Mouse (Mus musculus) kidney, adult 2 months (tissue): Measurements from ENCODE around the gene Slc25a44.
"Not testable (repeated sequence)": the region's sequence is repeated elsewhere in the genome, so short reads cannot be mapped to it uniquely, and the experiment has no call there.

ENCODE experiments used
- CTCF ChIP-seq: fragments of 200-500 bp; conservative IDR thresholded peaks from 2 replicates; pipeline ENCODE4 v1.5.1; 2011; ENCODE audit warnings: low read depth, mild to moderate bottlenecking, control low read depth, low read length, moderate library complexity, mixed read lengths; ENCODE audit not compliant: insufficient read depth, insufficient read length
- POLR2A ChIP-seq: fragments of 200-500 bp; IDR thresholded peaks from one replicate; pipeline ENCODE4 v1.6.1; 2011; ENCODE audit warnings: low read depth, low read length, control low read depth

GRCm38 (mm10) chr3:88368511-88368910, 56.4 kb downstream of the Slc25a44 start:
- TF ChIP-seq CTCF, POLR2A: not testable (repeated sequence)
